Mouse (Mus musculus) bone marrow macrophage, adult 2 months (primary cell): ENCODE results near the gene Armc3.

ENCODE experiments used
- CTCF ChIP-seq: IDR thresholded peaks from 2 replicates; pipeline ENCODE4 v1.5.1; 2012; ENCODE audit warnings: low read depth, mild to moderate bottlenecking, low read length, moderate library complexity
- POLR2A ChIP-seq: IDR thresholded peaks from 2 replicates; pipeline ENCODE4 v1.6.1; 2012; ENCODE audit warnings: mild to moderate bottlenecking, low read depth, low read length, borderline replicate concordance

DNA sequence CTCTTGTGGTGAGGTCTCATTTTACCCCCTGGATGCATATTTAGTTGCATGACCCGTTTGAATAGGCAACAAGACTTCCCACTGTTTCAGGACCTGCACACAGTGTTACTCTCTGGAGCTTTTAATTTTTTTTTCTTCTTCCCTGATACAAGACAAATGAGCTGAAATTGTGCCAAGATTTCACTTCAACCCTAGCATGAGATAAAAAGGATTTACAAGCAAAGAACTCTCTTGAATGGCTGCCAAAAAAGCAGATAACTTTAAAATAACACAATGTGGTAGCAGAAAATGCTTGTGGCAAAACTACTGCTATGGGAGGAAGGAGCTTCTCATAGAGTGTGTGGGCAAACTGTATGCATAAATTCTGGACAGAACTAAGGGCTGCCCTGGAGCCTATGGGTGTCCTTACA, 22.3 kb upstream of the Armc3 start:
- no peak for TF ChIP-seq CTCF
- TF ChIP-seq POLR2A, result no peak
